Mouse (Mus musculus) MEL (cell line): ENCODE data around the gene Gorab. TPM values are rescaled to one million over a fixed set of nuclear protein-coding genes. Genes with fewer than 3 reads are reported as not detected.

Experiments used
- DNase-seq: peaks from one replicate; pipeline ENCODE4 v3.0.0; 2011; ENCODE audit warnings: low read depth, low spot score
- H3K27ac ChIP-seq: 2 replicates; pipeline ENCODE4 v1.5.1; 2012; ENCODE audit warnings: low read depth, mild to moderate bottlenecking, control low read depth, low read length, moderate library complexity; ENCODE audit not compliant: control insufficient read depth
- H3K27me3 ChIP-seq, 2 experiments: fragments of 150-350 bp in 1 of 2; sonication (generic) in 1 of 2; 2 replicates each; pipeline ENCODE4 v1.6.1; 2012; ENCODE audit warnings: low read length in 2 of 2, mild to moderate bottlenecking in 2 of 2, improper control_type of control experiment in 1 of 2, moderate library complexity in 1 of 2; ENCODE audit not compliant: insufficient read depth in 2 of 2, control insufficient read depth in 1 of 2
- H3K36me3 ChIP-seq, 2 experiments: 2 replicates each; pipeline ENCODE4 v1.6.1; 2012 to 2014; ENCODE audit warnings: low read length in 2 of 2, improper control_type of control experiment in 1 of 2, inconsistent platforms in 1 of 2, mild to moderate bottlenecking in 1 of 2; ENCODE audit not compliant: insufficient read depth in 2 of 2, control insufficient read depth in 1 of 2
- H3K4me1 ChIP-seq, 2 experiments: fragments of 150-350 bp in 1 of 2; sonication (generic) in 1 of 2; 2 replicates each; pipeline ENCODE4 v1.6.1; 2012; ENCODE audit warnings: low read length in 2 of 2, improper control_type of control experiment in 1 of 2, mild to moderate bottlenecking in 1 of 2; ENCODE audit not compliant: insufficient read depth in 2 of 2, control insufficient read depth in 1 of 2
- H3K4me3 ChIP-seq, 2 experiments: fragments of 150-350 bp in 1 of 2; sonication (generic) in 1 of 2; 2 replicates each; pipeline ENCODE4 v1.5.1; 2012; ENCODE audit warnings: low read depth in 2 of 2, low read length in 2 of 2, mild to moderate bottlenecking in 2 of 2, moderate library complexity in 2 of 2, control low read depth in 1 of 2, improper control_type of control experiment in 1 of 2; ENCODE audit not compliant: control insufficient read depth in 1 of 2, insufficient read depth in 1 of 2
- H3K79me2 ChIP-seq: 2 replicates; pipeline ENCODE4 v1.6.1; 2012; ENCODE audit warnings: mild to moderate bottlenecking, low read length, moderate library complexity; ENCODE audit not compliant: control insufficient read depth, poor library complexity, insufficient read depth
- H3K9ac ChIP-seq: 2 replicates; pipeline ENCODE4 v1.6.1; 2012; ENCODE audit warnings: low read depth, mild to moderate bottlenecking, control low read depth, low read length, moderate library complexity; ENCODE audit not compliant: control insufficient read depth, poor library complexity, severe bottlenecking
- H3K9me3 ChIP-seq: fragments of 150-350 bp; sonication (generic); replicated peaks from 2 replicates; pipeline ENCODE4 v1.6.1; 2012; ENCODE audit warnings: mild to moderate bottlenecking, low read length, improper control_type of control experiment, moderate library complexity; ENCODE audit not compliant: insufficient read depth
- E2F4 ChIP-seq: IDR thresholded peaks from 2 replicates; pipeline ENCODE4 v1.6.1; 2011; ENCODE audit warnings: low read depth, low read length, improper control_type of control experiment, borderline replicate concordance
- MAFK ChIP-seq: IDR thresholded peaks from 2 replicates; pipeline ENCODE4 v1.6.1; 2011; ENCODE audit warnings: low read depth, mild to moderate bottlenecking, low read length, improper control_type of control experiment, borderline replicate concordance
- MAZ ChIP-seq: IDR thresholded peaks from 2 replicates; pipeline ENCODE4 v1.6.1; 2012; ENCODE audit warnings: low read depth, mild to moderate bottlenecking, inconsistent platforms, low read length, improper control_type of control experiment
- MEF2A ChIP-seq: IDR thresholded peaks from 2 replicates; pipeline ENCODE4 v1.6.1; 2014; ENCODE audit warnings: low read depth, mild to moderate bottlenecking, inconsistent platforms, low read length, improper control_type of control experiment; ENCODE audit not compliant: poor library complexity, insufficient replicate concordance, severe bottlenecking; ENCODE audit errors: extremely low read depth
- MYB ChIP-seq: IDR thresholded peaks from 2 replicates; pipeline ENCODE4 v1.6.1; 2011; ENCODE audit warnings: mild to moderate bottlenecking, low read depth, low read length, improper control_type of control experiment
- NELFE ChIP-seq: IDR thresholded peaks from 2 replicates; pipeline ENCODE4 v1.6.1; 2011; ENCODE audit warnings: low read depth, low read length, improper control_type of control experiment
- NRF1 ChIP-seq: IDR thresholded peaks from 2 replicates; pipeline ENCODE4 v1.6.1; 2014; ENCODE audit warnings: low read depth, mild to moderate bottlenecking, inconsistent platforms, low read length, improper control_type of control experiment, moderate library complexity; ENCODE audit not compliant: poor library complexity, insufficient read depth, severe bottlenecking
- POLR2A ChIP-seq, 2 experiments: IDR thresholded peaks; 2 replicates each; pipeline ENCODE4 v1.6.1; 2011 to 2012; ENCODE audit warnings: low read length in 2 of 2, mild to moderate bottlenecking in 2 of 2, control low read depth in 1 of 2, improper control_type of control experiment in 1 of 2, low read depth in 1 of 2, moderate library complexity in 1 of 2; ENCODE audit not compliant: control insufficient read depth in 1 of 2, insufficient read depth in 1 of 2, poor library complexity in 1 of 2
- RAD21 ChIP-seq: IDR thresholded peaks from 2 replicates; pipeline ENCODE4 v1.6.1; 2011; ENCODE audit warnings: mild to moderate bottlenecking, low read depth, low read length, improper control_type of control experiment
- TAL1 ChIP-seq: IDR thresholded peaks from 2 replicates; pipeline ENCODE4 v1.6.1; 2012; ENCODE audit warnings: mild to moderate bottlenecking, inconsistent platforms, low read length, moderate library complexity, mixed read lengths
- TBP ChIP-seq: IDR thresholded peaks from 2 replicates; pipeline ENCODE4 v1.8.0; 2011; ENCODE audit warnings: low read depth, low read length, improper control_type of control experiment
- TCF12 ChIP-seq: IDR thresholded peaks from 2 replicates; pipeline ENCODE4 v1.6.1; 2014; ENCODE audit warnings: low read depth, mild to moderate bottlenecking, inconsistent platforms, low read length, improper control_type of control experiment, moderate library complexity
- USF2 ChIP-seq, 2 experiments: IDR thresholded peaks; 2 replicates each; pipeline ENCODE4 v1.6.1; 2011 to 2012; ENCODE audit warnings: improper control_type of control experiment in 2 of 2, low read length in 2 of 2, borderline replicate concordance in 1 of 2, inconsistent platforms in 1 of 2, low read depth in 1 of 2, mild to moderate bottlenecking in 1 of 2; ENCODE audit not compliant: insufficient read depth in 1 of 2
- ZC3H11A ChIP-seq: IDR thresholded peaks from 2 replicates; pipeline ENCODE4 v1.6.1; 2012; ENCODE audit warnings: low read depth, mild to moderate bottlenecking, inconsistent platforms, low read length, improper control_type of control experiment
- ZKSCAN1 ChIP-seq: IDR thresholded peaks from 2 replicates; pipeline ENCODE4 v1.6.1; 2012; ENCODE audit warnings: low read depth, mild to moderate bottlenecking, inconsistent platforms, low read length, improper control_type of control experiment, moderate library complexity
- ZNF384 ChIP-seq: IDR thresholded peaks from 2 replicates; pipeline ENCODE4 v1.6.1; 2012; ENCODE audit warnings: low read depth, mild to moderate bottlenecking, inconsistent platforms, low read length, improper control_type of control experiment
- polyA plus RNA-seq, 2 experiments: library from polyadenylated mRNA; stranded (reverse) in 1 of 2; unstranded in 1 of 2; fragments of >175 nt in 1 of 2; fragments of >200 nt in 1 of 2; gene quantifications; 2 replicates each; pipeline versions ENCODE4 v1.2.1 to v1.2.4; 2012; ENCODE audit warnings: low replicate concordance in 2 of 2, low read depth in 1 of 2; ENCODE audit not compliant: insufficient read length in 2 of 2, insufficient read depth in 1 of 2, missing spikeins in 1 of 2
- total RNA-seq: library from RNA; depleted of rRNA; stranded (reverse); fragments of 300-350 nt; gene quantifications from 2 replicates; pipeline ENCODE4 v1.2.3, GENCODE M21; 2012

Gorab gene
- total and polyA plus RNA-seq, 3 experiments, result 3.5 to 4.2 TPM; not detected in 1

GRCm38 (mm10) chr1:163390044-163390443 lies 13.4 kb downstream of the Gorab start:
- DNase-seq, result no peak
- no peak overlapping the region for H3K9ac ChIP-seq
- no peaks in the 10 kb centered on the region for H3K4me1 ChIP-seq
- TF ChIP-seq TCF12 (no peak), TAL1 (no peak), ZKSCAN1 (no peak), MAZ (no peak), E2F4 (no peak), TBP (no peak), NRF1 (no peak), NELFE (no peak)
- TF ChIP-seq, all 39 proteins: peak for 0
- Histone ChIP-seq H3K27ac (no peak overlapping the region), H3K36me3 (peaks cover 0 to 10% of the 10 kb centered on the region in 2 experiments; a peak in 3 of 4 replicates), H3K27me3 (no peaks in the 10 kb centered on the region), H3K9me3 (no peaks in the 10 kb centered on the region), H3K79me2 (no peaks in the 10 kb centered on the region), H3K4me3 (no peak overlapping the region)

GRCm38 (mm10) chr1:163386196-163386595 lies 17.3 kb downstream of the Gorab start:
- no peak for DNase-seq
- TF ChIP-seq ZC3H11A, result no peak
- TF ChIP-seq RAD21, result no peak
- TF ChIP-seq MAFK, result no peak
- TF ChIP-seq TBP, result no peak
- TF ChIP-seq MYB, result no peak
- no peak for TF ChIP-seq MEF2A
- no peak for TF ChIP-seq POLR2A (IDR thresholded peaks at IDR 0.05; ENCODE audit: control insufficient read depth in 1 of 2, insufficient read depth in 1 of 2, low read depth in 1 of 2, low read length in 2 of 2, poor library complexity in 1 of 2)
- TF ChIP-seq USF2 (IDR thresholded peaks at IDR 0.05; ENCODE audit: borderline replicate concordance in 1 of 2, insufficient read depth in 1 of 2, low read depth in 1 of 2, low read length in 2 of 2), result no peak
- TF ChIP-seq ZNF384, result no peak
- Histone ChIP-seq H3K36me3 (peaks cover 10 to 11% of the 10 kb centered on the region in 2 experiments), H3K9ac (no peak overlapping the region), H3K9me3 (no peaks in the 10 kb centered on the region), H3K27me3 (no peaks in the 10 kb centered on the region), H3K27ac (no peak overlapping the region), H3K4me3 (no peak overlapping the region), H3K79me2 (no peaks in the 10 kb centered on the region), H3K4me1 (peaks cover 6 to 13% of the 10 kb centered on the region in 2 experiments)
